Mouse (Mus musculus) lung, postnatal 0 days (tissue): Measurements from ENCODE around the gene Vmn1r171. TPM values are rescaled to one million over a fixed set of nuclear protein-coding genes. Genes with fewer than 3 reads are reported as not detected.
"Not testable (repeated sequence)": the region's sequence is repeated elsewhere in the genome, so short reads cannot be mapped to it uniquely, and the experiment has no call there.

Experiments used
- ATAC-seq: fragments of 200-750 bp; cut with Nextera tagmentation; 2 replicates; pipeline ENCODE4 v1.8.0; 2017; ENCODE audit warnings: moderate library complexity
- DNase-seq: peaks from one replicate; pipeline ENCODE4 v3.0.0-alpha.2; 2016; ENCODE audit warnings: low spot score
- H3K27ac ChIP-seq: fragments of 300-500 bp; sonication (generic); 2 replicates; pipeline ENCODE4 v1.5.1; 2014; ENCODE audit warnings: antibody characterized with exemption, mild to moderate bottlenecking, low read length, mixed read lengths
- H3K27me3 ChIP-seq: fragments of 300-500 bp; sonication (generic); replicated peaks from 2 replicates; pipeline ENCODE4 v1.6.1; 2014; ENCODE audit warnings: low read length, mixed read lengths; ENCODE audit not compliant: insufficient read depth
- H3K36me3 ChIP-seq: fragments of 300-500 bp; sonication (generic); 2 replicates; pipeline ENCODE4 v1.6.1; 2014; ENCODE audit warnings: low read length, mixed read lengths; ENCODE audit not compliant: insufficient read depth
- H3K4me1 ChIP-seq: fragments of 300-500 bp; sonication (generic); 2 replicates; pipeline ENCODE4 v1.6.1; 2014; ENCODE audit warnings: antibody characterized with exemption, low read depth, low read length, mixed read lengths; ENCODE audit not compliant: insufficient read depth
- H3K4me2 ChIP-seq: fragments of 300-500 bp; sonication (generic); replicated peaks from 2 replicates; pipeline ENCODE4 v1.6.1; 2014; ENCODE audit warnings: low read depth, mild to moderate bottlenecking, low read length, moderate library complexity, mixed read lengths
- H3K4me3 ChIP-seq: fragments of 300-500 bp; sonication (generic); 2 replicates; pipeline ENCODE4 v1.5.1; 2014; ENCODE audit warnings: low read depth, low read length
- H3K9ac ChIP-seq: fragments of 300-500 bp; sonication (generic); replicated peaks from 2 replicates; pipeline ENCODE4 v1.6.1; 2014; ENCODE audit warnings: low read depth, mild to moderate bottlenecking
- H3K9me3 ChIP-seq: fragments of 300-500 bp; sonication (generic); 2 replicates; pipeline ENCODE4 v1.6.1; 2016; ENCODE audit warnings: low read length, mixed read lengths
- CTCF ChIP-seq: IDR thresholded peaks from 2 replicates; pipeline ENCODE4 v1.5.1; 2016; ENCODE audit warnings: antibody characterized with exemption, mild to moderate bottlenecking
- EP300 ChIP-seq: IDR thresholded peaks from 2 replicates; pipeline ENCODE4 v1.6.1; 2016; ENCODE audit warnings: antibody characterized with exemption, mild to moderate bottlenecking, control low read depth
- WGBS: fragments of 180-500 bp; shearing (Covaris S2); extraction: QIAGEN DNeasy Blood & Tissue Kit; methylation state at CpG from one replicate; pipeline ENCODE4 v1.1.7; 2014; 5-methylcytosine and 5-hydroxymethylcytosine counted together
- polyA plus RNA-seq: library from polyadenylated mRNA; unstranded; fragments of >200 nt; fragmentation: Nextera tagmentation; extraction: Ambion mirVana; gene quantifications from 2 replicates; pipeline ENCODE4 v1.2.1, GENCODE M21; 2015

The Vmn1r171 gene
- polyA plus RNA-seq = not detected in 2 replicates

DNA sequence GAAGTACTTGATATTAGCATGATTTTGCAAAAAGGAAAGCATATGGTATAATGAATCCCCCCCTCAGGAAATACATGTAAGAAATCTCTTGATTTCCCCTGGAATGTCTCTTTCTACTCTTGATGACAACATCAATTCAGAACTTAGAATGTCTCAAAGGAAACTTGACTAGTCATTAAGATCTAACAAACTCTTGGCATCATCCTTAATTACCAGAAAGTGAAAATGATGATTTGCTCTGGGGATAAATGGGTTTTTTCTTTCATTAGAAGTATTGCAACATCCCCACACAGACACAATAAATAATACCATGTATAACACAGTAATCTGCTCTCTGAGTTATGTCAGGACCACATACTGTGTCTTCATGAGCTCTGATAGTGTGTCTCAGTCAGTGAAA lies at the start of gene Vmn1r171:
Gene Vmn1r171 (plus strand): TSS at position 301 of the 400 bp plus-strand sequence.
- H3K4me3 ChIP-seq = no peak within 1 kb of the TSS
- H3K4me2 ChIP-seq = no peak within 1 kb of the TSS
- no peak within 1 kb of the TSS for H3K9ac ChIP-seq
- ATAC-seq = no peak
- H3K9me3 ChIP-seq = no peaks in the 10 kb centered on the region; the same call in 1 of the 2 replicates
- H3K4me1 ChIP-seq = no peaks in the 10 kb centered on the region
- no peak within 1 kb of the TSS for H3K27ac ChIP-seq
- no peaks in the 10 kb centered on the region for H3K27me3 ChIP-seq
- DNase-seq = no peak
- TF ChIP-seq CTCF (no peak), EP300 (no peak)
- H3K36me3 ChIP-seq = no peaks in the 10 kb centered on the region

DNA sequence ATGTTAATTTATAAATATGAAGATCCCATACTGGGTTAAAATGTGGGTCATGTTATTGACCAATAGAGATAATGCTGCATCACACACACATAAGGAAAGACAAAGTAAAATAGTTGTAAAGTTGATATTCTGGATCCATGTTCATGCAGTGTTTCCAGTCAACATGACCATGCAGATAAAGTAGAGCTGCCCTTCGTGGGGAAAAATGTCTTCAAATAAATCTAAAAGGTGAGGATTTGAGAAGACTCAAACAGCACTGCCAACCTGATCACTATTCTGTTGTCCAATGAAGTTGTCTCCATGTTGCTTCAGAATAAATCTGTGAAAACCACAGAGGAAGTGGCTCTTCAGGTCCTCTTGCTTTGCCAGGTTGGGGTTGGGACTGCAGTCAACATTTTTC lies 24.6 kb upstream of the Vmn1r171 start, which contains the start of gene Vmn1r170:
Gene Vmn1r170 (plus strand): TSS at position 301 of the 400 bp plus-strand sequence.
- WGBS = 25% methylated on average over 1 of the region's 1 CpGs
- not testable (repeated sequence) for H3K4me2 ChIP-seq, H3K4me3 ChIP-seq, H3K4me1 ChIP-seq, H3K9ac ChIP-seq, H3K27ac ChIP-seq, H3K36me3 ChIP-seq, ATAC-seq, H3K27me3 ChIP-seq, DNase-seq, H3K9me3 ChIP-seq

DNA sequence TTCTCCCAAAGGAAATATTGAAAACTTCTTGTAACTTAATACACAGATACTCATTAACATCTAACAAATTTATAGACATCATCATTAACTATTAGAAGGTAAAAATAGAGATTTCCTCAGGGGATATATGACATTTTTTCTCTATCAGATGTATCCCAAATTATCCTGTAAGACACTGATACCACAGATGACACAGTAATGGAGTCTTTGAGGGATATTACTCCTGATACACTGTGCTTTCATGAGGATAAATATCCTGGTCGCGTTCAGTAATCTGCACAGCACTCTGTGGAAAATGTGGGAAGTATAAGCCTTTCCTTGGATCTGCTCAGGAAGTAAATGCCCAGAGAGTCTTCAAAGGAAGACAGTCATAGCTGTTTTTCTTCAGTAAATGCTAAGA lies 27.5 kb downstream of the Vmn1r171 start, which contains the start of gene Vmn1r172:
Gene Vmn1r172 (plus strand): TSS at position 301 of the 400 bp plus-strand sequence.
- 60% methylated on average over 2 of the region's 2 CpGs for WGBS
- no peaks in the 10 kb centered on the region for H3K4me1 ChIP-seq

More for the DNA sequence above, 27.5 kb downstream of the Vmn1r171 start, which contains the start of gene Vmn1r172:
- Histone ChIP-seq H3K4me3 (no peak within 1 kb of the TSS), H3K9ac (no peak within 1 kb of the TSS), H3K9me3 (no peaks in the 10 kb centered on the region), H3K27me3 (no peaks in the 10 kb centered on the region), H3K36me3 (no peaks in the 10 kb centered on the region), H3K27ac (no peak within 1 kb of the TSS), H3K4me2 (no peak within 1 kb of the TSS)
- ATAC-seq = no peak
- DNase-seq = no peak
- no peak for TF ChIP-seq CTCF
- no peak for TF ChIP-seq EP300

Other genes with a start within 250 kb of the Vmn1r171 start
- not detected in 2 replicates for gene Nlrp5, start 244.8 kb upstream of the Vmn1r171 start, polyA plus RNA-seq
- gene Vmn1r167, start 123.5 kb upstream of the Vmn1r171 start, polyA plus RNA-seq = not detected in 2 replicates
- not detected in 2 replicates for gene Vmn1r168, start 91.0 kb upstream of the Vmn1r171 start, polyA plus RNA-seq
- gene Vmn1r169, start 55.2 kb upstream of the Vmn1r171 start, polyA plus RNA-seq = not detected in 2 replicates
- not detected in 2 replicates for gene Vmn1r170, start 24.5 kb upstream of the Vmn1r171 start, polyA plus RNA-seq
- gene Vmn1r172, start 27.6 kb downstream of the Vmn1r171 start, polyA plus RNA-seq = not detected in 2 replicates
- gene Vmn1r173, start 70.0 kb downstream of the Vmn1r171 start, polyA plus RNA-seq = not detected in 2 replicates
- gene Vmn1r174, start 121.5 kb downstream of the Vmn1r171 start, polyA plus RNA-seq = not detected in 2 replicates
- gene Vmn1r175, start 179.9 kb downstream of the Vmn1r171 start, polyA plus RNA-seq = not detected in 2 replicates
- gene Vmn1r176, start 206.7 kb downstream of the Vmn1r171 start, polyA plus RNA-seq = not detected in 2 replicates
- not detected in 2 replicates for gene Vmn1r177, start 235.7 kb downstream of the Vmn1r171 start, polyA plus RNA-seq